Mouse (Mus musculus): ENCODE data around the gene Cyp51. TPM values are rescaled to one million over a fixed set of nuclear protein-coding genes. Genes with fewer than 3 reads are reported as not detected.

Gene Cyp51
- total RNA-seq, 2 experiments from 2014 or later: 2.0 to 3.0 TPM

Other genes with a start within 250 kb of the Cyp51 start
- gene Mterf1a, start 210.8 kb downstream of the Cyp51 start, total RNA-seq (2021): 1 to 10 TPM; 1.0 to 1.9 TPM
- 10 to 100 TPM; 39.9 to 50.6 TPM for gene Akap9, start 176.7 kb downstream of the Cyp51 start, total RNA-seq (2021)
- 1 to 10 TPM; 1.3 to 1.4 TPM for gene Mterf1b, start 87.6 kb upstream of the Cyp51 start, total RNA-seq (2021)

Data from gastrocnemius, adult 18-20 months (tissue).